Mouse (Mus musculus) intestine, embryonic 14.5 days (tissue): ENCODE measurements around the gene Ttc4. TPM values are rescaled to one million over a fixed set of nuclear protein-coding genes. Genes with fewer than 3 reads are reported as not detected.
A peak's percentile ranks its signal among the peaks of the same experiment; 100 is the strongest.

ENCODE experiments used
- ATAC-seq: fragments of 200-750 bp; cut with Nextera tagmentation; replicated peaks from 2 replicates; pipeline ENCODE4 v1.8.0; 2017; ENCODE audit warnings: low read depth, moderate number of reproducible peaks, moderate TSS enrichment, moderate library complexity; ENCODE audit not compliant: low FRiP score, low TSS enrichment
- DNase-seq: peaks from one replicate; pipeline ENCODE4 v3.0.0-alpha.2; 2018; ENCODE audit warnings: low spot score
- H3K27ac ChIP-seq: fragments of 300-500 bp; sonication (generic); 2 replicates; pipeline ENCODE4 v1.5.1; 2014; ENCODE audit warnings: low read depth, mild to moderate bottlenecking, control low read depth
- H3K27me3 ChIP-seq: fragments of 300-500 bp; sonication (generic); replicated peaks from 2 replicates; pipeline ENCODE4 v1.6.1; 2014; ENCODE audit warnings: low read length, control low read depth; ENCODE audit not compliant: control insufficient read depth, insufficient read depth
- H3K36me3 ChIP-seq: fragments of 300-500 bp; sonication (generic); 2 replicates; pipeline ENCODE4 v1.6.1; 2014; ENCODE audit warnings: low read length, control low read depth; ENCODE audit not compliant: control insufficient read depth, insufficient read depth
- H3K4me1 ChIP-seq: fragments of 300-500 bp; sonication (generic); replicated peaks from 2 replicates; pipeline ENCODE4 v1.6.1; 2014; ENCODE audit warnings: low read length, control low read depth, mixed read lengths; ENCODE audit not compliant: control insufficient read depth, insufficient read depth
- H3K4me2 ChIP-seq: fragments of 300-500 bp; sonication (generic); 2 replicates; pipeline ENCODE4 v1.6.1; 2014; ENCODE audit warnings: low read length
- H3K4me3 ChIP-seq: fragments of 300-500 bp; sonication (generic); 2 replicates; pipeline ENCODE4 v1.5.1; 2014; ENCODE audit warnings: low read depth, low read length, control low read depth, mixed read lengths
- H3K9ac ChIP-seq: fragments of 300-500 bp; sonication (generic); 2 replicates; pipeline ENCODE4 v1.6.1; 2014; ENCODE audit warnings: mild to moderate bottlenecking, low read length
- H3K9me3 ChIP-seq: fragments of 300-500 bp; sonication (generic); 2 replicates; pipeline ENCODE4 v1.6.1; 2016; ENCODE audit warnings: low read length, control low read depth; ENCODE audit not compliant: control insufficient read depth
- WGBS: fragments of 180-500 bp; shearing (Covaris S2); extraction: QIAGEN DNeasy Blood & Tissue Kit; methylation state at CpG from one replicate; pipeline ENCODE4 v1.1.7; 2014; 5-methylcytosine and 5-hydroxymethylcytosine counted together
- polyA plus RNA-seq: library from polyadenylated mRNA; unstranded; fragments of >200 nt; fragmentation: Nextera tagmentation; extraction: Ambion mirVana; gene quantifications from 2 replicates; pipeline ENCODE4 v1.2.1, GENCODE M21; 2014

Gene Ttc4
- polyA plus RNA-seq, 1 experiment from 2014 or later = 83.1 TPM

GRCm38 (mm10) chr4:106628650-106629360 lies 49.9 kb downstream of the Ttc4 start:
- H3K9ac ChIP-seq = no peak overlapping the region
- 0 out of 2 replicates have a peak overlapping the region, but pooled peaks have one; percentile 38 for H3K27ac ChIP-seq
- ATAC-seq = peak; percentile 66
- peaks cover 5% of the 10 kb centered on the region for H3K27me3 ChIP-seq
- DNase-seq = no peak
- WGBS = 30% methylated on average over 9 of the region's 9 CpGs
- no peak overlapping the region; the same call in 1 of the 2 replicates for H3K4me2 ChIP-seq
- no peaks in the 10 kb centered on the region for H3K36me3 ChIP-seq
- no peaks in the 10 kb centered on the region for H3K9me3 ChIP-seq
- H3K4me1 ChIP-seq = peaks cover 29% of the 10 kb centered on the region
- H3K4me3 ChIP-seq = no peak overlapping the region

GRCm38 (mm10) chr4:106627809-106628208 lies 50.9 kb downstream of the Ttc4 start:
- DNase-seq (no peak), ATAC-seq (no peak)
- peaks cover 15% of the 10 kb centered on the region for H3K27me3 ChIP-seq
- no peak overlapping the region for H3K4me2 ChIP-seq
- H3K27ac ChIP-seq = no peak overlapping the region
- H3K36me3 ChIP-seq = no peaks in the 10 kb centered on the region
- no peak overlapping the region for H3K4me3 ChIP-seq
- peaks cover 21% of the 10 kb centered on the region for H3K4me1 ChIP-seq
- 88% methylated on average over 5 of the region's 5 CpGs for WGBS
- no peak overlapping the region for H3K9ac ChIP-seq
- no peaks in the 10 kb centered on the region for H3K9me3 ChIP-seq

GRCm38 (mm10) chr4:106624271-106624670 lies 54.5 kb downstream of the Ttc4 start:
- H3K27ac ChIP-seq = no peak overlapping the region
- H3K9me3 ChIP-seq = no peaks in the 10 kb centered on the region
- H3K36me3 ChIP-seq = no peaks in the 10 kb centered on the region
- no peaks in the 10 kb centered on the region for H3K4me1 ChIP-seq
- no peak overlapping the region for H3K4me2 ChIP-seq
- ATAC-seq (no peak), DNase-seq (peak; percentile 43)
- H3K9ac ChIP-seq = no peak overlapping the region
- WGBS = 89% methylated on average over 10 of the region's 10 CpGs
- H3K27me3 ChIP-seq = peaks cover 30% of the 10 kb centered on the region
- no peak overlapping the region for H3K4me3 ChIP-seq

- H3K27me3 ChIP-seq = peaks cover 30% of the 10 kb centered on the region
- no peaks in the 10 kb centered on the region for H3K36me3 ChIP-seq
- 33% methylated on average over 28 of the region's 28 CpGs for WGBS
- no peaks in the 10 kb centered on the region for H3K9me3 ChIP-seq
- no peak overlapping the region for H3K9ac ChIP-seq
- H3K4me1 ChIP-seq = no peaks in the 10 kb centered on the region
- peak overlapping the region; percentile 36 for H3K4me2 ChIP-seq
- H3K4me3 ChIP-seq = no peak overlapping the region
- ATAC-seq = no peak
- no peak overlapping the region for H3K27ac ChIP-seq
- DNase-seq = no peak
Observed at GRCm38 (mm10) chr4:106622712-106623111, 56.0 kb downstream of the Ttc4 start.

DNA sequence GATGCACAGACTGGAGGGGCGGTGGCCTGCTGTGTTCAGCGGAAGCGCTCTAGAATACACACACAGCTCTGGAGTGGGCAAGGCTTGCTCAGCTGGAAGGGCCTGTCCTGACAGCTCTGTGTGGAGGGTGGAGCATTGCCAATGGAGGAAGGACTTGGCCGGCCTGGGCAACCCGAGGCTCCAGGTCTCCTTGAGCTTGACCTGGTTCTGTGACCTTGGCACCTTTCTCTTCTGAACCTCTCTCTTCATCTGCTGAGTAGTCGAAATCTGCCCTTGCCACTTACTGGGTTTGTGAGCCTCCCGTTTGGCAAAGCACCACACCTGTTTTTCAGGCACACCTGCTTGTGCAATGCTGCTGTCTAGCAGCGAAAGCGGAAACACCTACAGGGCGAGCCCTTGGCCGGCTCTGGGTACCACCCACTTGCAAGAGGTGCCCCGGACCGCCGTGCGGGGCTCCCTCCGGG lies 56.7 kb downstream of the Ttc4 start, which contains the start of gene Ttc22:
TSS of gene Ttc22 (plus strand) at position 403 of the 464 bp plus-strand sequence.
- H3K27me3 ChIP-seq = peaks cover 30% of the 10 kb centered on the region
- DNase-seq = no peak
- H3K9ac ChIP-seq = no peak within 1 kb of the TSS
- peak within 1 kb of the TSS; percentile 36 for H3K4me2 ChIP-seq
- no peaks in the 10 kb centered on the region for H3K36me3 ChIP-seq
- H3K27ac ChIP-seq = no peak within 1 kb of the TSS
- WGBS = 20% methylated on average over 16 of the region's 16 CpGs
- peaks cover 6% of the 10 kb centered on the region; the same call in 1 of the 2 replicates for H3K4me1 ChIP-seq
- peak; percentile 44; the same call in 1 of the 2 replicates for ATAC-seq
- no peaks in the 10 kb centered on the region for H3K9me3 ChIP-seq
- H3K4me3 ChIP-seq = no peak within 1 kb of the TSS

DNA sequence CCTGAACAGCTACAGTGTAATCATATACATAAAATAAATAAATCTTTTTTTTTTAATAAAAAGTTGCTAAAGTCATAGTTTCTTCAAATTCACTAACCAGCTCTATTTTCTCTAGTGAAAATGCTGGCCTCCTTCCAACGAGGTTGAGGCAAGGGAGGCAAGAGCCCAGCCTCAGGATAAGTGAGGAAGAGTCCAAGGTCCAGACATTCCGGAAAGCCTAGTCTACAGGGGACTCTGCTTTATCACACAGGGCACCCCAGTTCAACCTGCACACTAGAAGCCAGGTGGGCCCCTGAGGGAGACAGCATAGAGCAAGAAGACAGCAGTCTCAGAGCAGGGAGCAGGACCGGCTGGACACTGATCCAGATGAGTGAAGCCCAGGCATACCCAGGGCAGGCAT lies 57.3 kb downstream of the Ttc4 start:
- H3K27ac ChIP-seq = no peak overlapping the region
- H3K4me3 ChIP-seq = no peak overlapping the region
- H3K9me3 ChIP-seq = no peaks in the 10 kb centered on the region
- H3K9ac ChIP-seq = no peak overlapping the region
- H3K36me3 ChIP-seq = no peaks in the 10 kb centered on the region
- peaks cover 9% of the 10 kb centered on the region; the same call in 1 of the 2 replicates for H3K4me1 ChIP-seq
- no peak for DNase-seq
- 55% methylated on average over 3 of the region's 3 CpGs for WGBS
- peaks cover 30% of the 10 kb centered on the region for H3K27me3 ChIP-seq
- H3K4me2 ChIP-seq = no peak overlapping the region
- ATAC-seq = no peak

- no peak for DNase-seq
- ATAC-seq = no peak
- no peak overlapping the region for H3K9ac ChIP-seq
- H3K9me3 ChIP-seq = no peaks in the 10 kb centered on the region
- H3K27me3 ChIP-seq = peaks cover 26% of the 10 kb centered on the region
- H3K4me3 ChIP-seq = no peak overlapping the region
- H3K4me2 ChIP-seq = no peak overlapping the region
- WGBS = 76% methylated on average over 4 of the region's 4 CpGs
- peaks cover 9% of the 10 kb centered on the region; the same call in 1 of the 2 replicates for H3K4me1 ChIP-seq
- no peaks in the 10 kb centered on the region for H3K36me3 ChIP-seq
- no peak overlapping the region for H3K27ac ChIP-seq
Observed at GRCm38 (mm10) chr4:106618898-106619297, 59.8 kb downstream of the Ttc4 start.

DNA sequence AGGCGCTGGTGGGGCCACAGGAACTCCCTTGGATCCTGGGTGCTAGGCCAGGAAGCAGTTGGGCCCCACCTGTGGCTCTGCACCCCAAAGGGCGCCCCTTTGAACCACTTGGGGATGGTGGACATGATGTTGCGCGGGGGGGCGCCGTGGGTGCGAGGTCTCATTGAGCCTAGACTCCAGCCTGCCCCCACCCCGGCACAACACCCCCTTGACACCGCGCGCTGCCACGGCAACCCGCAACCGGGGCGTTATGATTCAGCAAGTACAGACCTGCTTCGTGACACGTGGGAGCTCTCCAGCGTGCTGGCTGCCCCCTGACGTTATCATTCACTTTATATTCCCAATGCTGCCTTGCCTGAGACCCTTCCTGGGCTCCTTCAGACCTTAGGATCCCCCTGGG lies 61.7 kb downstream of the Ttc4 start, which contains the start of gene Lexm:
TSS of gene Lexm (minus strand) at position 186 of the 400 bp plus-strand sequence.
- ATAC-seq = no peak
- no peak within 1 kb of the TSS for H3K4me3 ChIP-seq
- 1% methylated on average over 19 of the region's 19 CpGs for WGBS

More for the DNA sequence above, 61.7 kb downstream of the Ttc4 start, which contains the start of gene Lexm:
- H3K4me2 ChIP-seq = peak within 1 kb of the TSS; percentile 46
- no peaks in the 10 kb centered on the region for H3K36me3 ChIP-seq
- peaks cover 7% of the 10 kb centered on the region for H3K27me3 ChIP-seq
- H3K4me1 ChIP-seq = peaks cover 9% of the 10 kb centered on the region; the same call in 1 of the 2 replicates
- DNase-seq = no peak
- no peaks in the 10 kb centered on the region for H3K9me3 ChIP-seq
- no peak within 1 kb of the TSS for H3K27ac ChIP-seq
- no peak within 1 kb of the TSS for H3K9ac ChIP-seq
